Mouse (Mus musculus) hindlimb bud, embryonic 11.5 days (tissue): ENCODE measurements around the gene Gm11273.
"Not testable (repeated sequence)": the region's sequence is repeated elsewhere in the genome, so short reads cannot be mapped to it uniquely, and the experiment has no call there.

Source experiments
- DNase-seq: peaks from one replicate; pipeline ENCODE4 v3.0.0-alpha.2; 2012; ENCODE audit warnings: low read depth, low spot score; ENCODE audit errors: extremely low spot score

Gene Gm11273

GRCm38 (mm10) chr13:21501182-21501581 lies at the start of gene Gm11273:
Gene Gm11273 (minus strand): TSS chr13:21501418.
- DNase-seq = not testable (repeated sequence)

GRCm38 (mm10) chr13:21550416-21551110 lies 49.3 kb upstream of the Gm11273 start:
- DNase-seq = no peak

GRCm38 (mm10) chr13:21549487-21549886 lies 48.3 kb upstream of the Gm11273 start:
- no peak for DNase-seq

GRCm38 (mm10) chr13:21542708-21543107 lies 41.5 kb upstream of the Gm11273 start, which contains the start of gene Olfr1366:
Gene Olfr1366 (minus strand): TSS chr13:21542808.
- DNase-seq = no peak

GRCm38 (mm10) chr13:21530781-21531201 lies 29.6 kb upstream of the Gm11273 start, which contains the start of gene Zkscan8:
Gene Zkscan8 (minus strand): TSS chr13:21531120.
- DNase-seq = peak; percentile 47

GRCm38 (mm10) chr13:21530136-21530535 lies 28.9 kb upstream of the Gm11273 start:
- peak; percentile 3 for DNase-seq

GRCm38 (mm10) chr13:21506221-21506649 lies 5.0 kb upstream of the Gm11273 start:
- DNase-seq = peak; percentile 44

- no peak for DNase-seq
These were observed 1.1 kb upstream of the Gm11273 start for GRCm38 (mm10) chr13:21502296-21502695.

GRCm38 (mm10) chr13:21495080-21495479 lies 6.1 kb downstream of the Gm11273 start, which contains the start of gene AK157302:
Gene AK157302 (plus strand): TSS chr13:21495223.
- no peak for DNase-seq

GRCm38 (mm10) chr13:21492847-21493246 lies 8.4 kb downstream of the Gm11273 start:
- no peak for DNase-seq

GRCm38 (mm10) chr13:21486881-21487280 lies 14.3 kb downstream of the Gm11273 start:
- no peak for DNase-seq

GRCm38 (mm10) chr13:21478759-21479670 lies 22.2 kb downstream of the Gm11273 start, which contains the start of the genes Zkscan4 and Gm10065:
Gene Zkscan4 (plus strand): TSS chr13:21478907.
Gene Gm10065 (minus strand): TSS chr13:21479441.
- DNase-seq = peak; percentile 12

- no peak for DNase-seq
These were observed 28.8 kb downstream of the Gm11273 start for GRCm38 (mm10) chr13:21472427-21472826.

GRCm38 (mm10) chr13:21469097-21469496 lies 32.1 kb downstream of the Gm11273 start:
- DNase-seq = no peak

- DNase-seq = no peak
These were observed 32.9 kb downstream of the Gm11273 start, which contains the start of gene Nkapl for GRCm38 (mm10) chr13:21468061-21469019. Gene Nkapl (minus strand): TSS chr13:21468509.

- DNase-seq = no peak
These were observed 33.9 kb downstream of the Gm11273 start for GRCm38 (mm10) chr13:21467336-21467735.

- DNase-seq = not testable (repeated sequence)
These were observed 38.7 kb downstream of the Gm11273 start for GRCm38 (mm10) chr13:21462516-21462915.

GRCm38 (mm10) chr13:21456347-21456746 lies 44.9 kb downstream of the Gm11273 start:
- no peak for DNase-seq

GRCm38 (mm10) chr13:21454133-21454532 lies 47.1 kb downstream of the Gm11273 start:
- no peak for DNase-seq

GRCm38 (mm10) chr13:21453449-21453848 lies 47.8 kb downstream of the Gm11273 start, which contains the start of gene Zscan26:
Gene Zscan26 (minus strand): TSS chr13:21453730.
- DNase-seq = peak; percentile 83
